Mouse (Mus musculus) layer of hippocampus, postnatal 10 days (tissue): ENCODE data around the gene Tjp1. TPM values are rescaled to one million over a fixed set of nuclear protein-coding genes. Genes with fewer than 3 reads are reported as not detected.

Experiments used
- DNase-seq, 2 experiments: peaks; one replicate each; pipeline ENCODE4 v3.0.0; 2021; ENCODE audit warnings: low spot score in 2 of 2
- total RNA-seq, 2 experiments: library from RNA; stranded (reverse); gene quantifications; 2 replicates each; pipeline ENCODE4 v1.2.3; 2021

The Tjp1 gene
- total RNA-seq, 2 experiments from 2014 or later: 113 to 118 TPM

- DNase-seq: no peak
These were observed 134.6 kb downstream of the Tjp1 start for GRCm38 (mm10) chr7:65392986-65393385.

- no peak for DNase-seq
These were observed 138.0 kb downstream of the Tjp1 start for GRCm38 (mm10) chr7:65389539-65389938.

GRCm38 (mm10) chr7:65388243-65389013 lies 139.2 kb downstream of the Tjp1 start:
- DNase-seq: peak; percentile 18 to 22

GRCm38 (mm10) chr7:65387560-65388175 lies 139.9 kb downstream of the Tjp1 start:
- DNase-seq: no peak

- no peak for DNase-seq
These were observed 142.8 kb downstream of the Tjp1 start for GRCm38 (mm10) chr7:65384775-65385174.

GRCm38 (mm10) chr7:65382515-65383283 lies 144.9 kb downstream of the Tjp1 start:
- DNase-seq: no peak

- no peak for DNase-seq
These were observed 145.7 kb downstream of the Tjp1 start for GRCm38 (mm10) chr7:65381896-65382295.

- DNase-seq: no peak
These were observed 146.9 kb downstream of the Tjp1 start for GRCm38 (mm10) chr7:65380716-65381115.

GRCm38 (mm10) chr7:65378818-65379565 lies 148.6 kb downstream of the Tjp1 start:
- DNase-seq: no peak

GRCm38 (mm10) chr7:65377521-65377920 lies 150.1 kb downstream of the Tjp1 start:
- no peak for DNase-seq

GRCm38 (mm10) chr7:65375621-65376020 lies 152.0 kb downstream of the Tjp1 start:
- DNase-seq: no peak

GRCm38 (mm10) chr7:65375176-65375575 lies 152.4 kb downstream of the Tjp1 start:
- DNase-seq: no peak

GRCm38 (mm10) chr7:65373336-65373735 lies 154.2 kb downstream of the Tjp1 start:
- no peak for DNase-seq

GRCm38 (mm10) chr7:65371765-65372164 lies 155.8 kb downstream of the Tjp1 start:
- no peak for DNase-seq

- peak; percentile 83 to 92 for DNase-seq
These were observed 156.6 kb downstream of the Tjp1 start for GRCm38 (mm10) chr7:65370787-65371616.

GRCm38 (mm10) chr7:65370381-65370786 lies 157.2 kb downstream of the Tjp1 start:
- DNase-seq: peak in 1 of 2 experiments; percentile 45

- DNase-seq: no peak
These were observed 158.5 kb downstream of the Tjp1 start for GRCm38 (mm10) chr7:65369101-65369500.

- DNase-seq: no peak
These were observed 160.0 kb downstream of the Tjp1 start for GRCm38 (mm10) chr7:65367386-65368245.

- no peak for DNase-seq
These were observed 161.4 kb downstream of the Tjp1 start for GRCm38 (mm10) chr7:65366153-65366552.
